8 mouse cellular contexts compared by ENCODE assay signal in genomic region chr7:88130488-88130849, GRCm38 (mm10).
A peak's percentile ranks its signal among the peaks of the same experiment; 100 is the strongest.
DNase-seq lines count a peak whose midpoint lies in the region; ATAC-seq and TF ChIP-seq lines count a peak whose summit lies in the region.

No protein-coding gene starts in this region.

- WGBS in neural tube, embryonic 11.5 days, result 33% methylated on average over 22 of the region's 22 CpGs
- WGBS in liver, embryonic 13.5 days (ENCODE audit: insufficient replicate concordance), result 24% methylated on average over 22 of the region's 22 CpGs
- 30% methylated on average over 22 of the region's 22 CpGs for WGBS in stomach, postnatal 0 days
- 31% methylated on average over 22 of the region's 22 CpGs for WGBS in lung, adult 2 months

- H3K4me3 ChIP-seq in neural tube, embryonic 11.5 days (ENCODE audit: low read depth, low read length), result peak overlapping the region; percentile 35
- 0 out of 2 replicates have a peak overlapping the region, but pooled peaks have one; percentile 8 for H3K4me3 ChIP-seq in liver, embryonic 13.5 days (replicated peaks)
- peak overlapping the region; percentile 25 for H3K4me3 ChIP-seq in stomach, postnatal 0 days (ENCODE audit: low read depth, low read length)
- no peak overlapping the region for H3K4me3 ChIP-seq in lung, adult 2 months (replicated peaks; ENCODE audit: extremely low read depth, low read depth, low read length)

- no peak for TF ChIP-seq CTCF in stomach, postnatal 0 days (IDR thresholded peaks at IDR 0.05; ENCODE audit: low read depth)
- no peak for TF ChIP-seq CTCF in lung, adult 2 months (IDR thresholded peaks at IDR 0.05; ENCODE audit: insufficient read depth, low read length)

- H3K27ac ChIP-seq in neural tube, embryonic 11.5 days (ENCODE audit: low read depth, low read length), result no peak overlapping the region
- H3K27ac ChIP-seq in liver, embryonic 13.5 days, result no peak overlapping the region
- H3K27ac ChIP-seq in stomach, postnatal 0 days (replicated peaks), result no peak overlapping the region

- DNase-seq in heart, adult 11 months, result peak; percentile 80
- no peak for DNase-seq in heart, postnatal 25 days (ENCODE audit: low spot score)
- DNase-seq in neural tube, embryonic 11.5 days (ENCODE audit: low spot score), result no peak
- DNase-seq in neural tube, embryonic 10.5 days (ENCODE audit: extremely low spot score, low spot score), result no peak
- no peak for DNase-seq in liver, embryonic 13.5 days
- DNase-seq in stomach, postnatal 0 days (ENCODE audit: low spot score), result no peak
- no peak for DNase-seq in right cerebral cortex, postnatal 10 days (ENCODE audit: low spot score in 2 of 2)
- no peak for DNase-seq in lung, adult 2 months

- no peaks in the 10 kb centered on the region for H3K9me3 ChIP-seq in neural tube, embryonic 11.5 days (ENCODE audit: control insufficient read depth, low read length)
- H3K9me3 ChIP-seq in liver, embryonic 13.5 days (replicated peaks), result no peaks in the 10 kb centered on the region
- H3K9me3 ChIP-seq in stomach, postnatal 0 days (ENCODE audit: control insufficient read depth, low read length), result no peaks in the 10 kb centered on the region

- TF ChIP-seq EP300 in stomach, postnatal 0 days (optimal IDR thresholded peaks at IDR 0.05), result no peak

- intact Hi-C loops in heart, postnatal 25 days (cut with DNase I), result no loop called here

- H3K9ac ChIP-seq in neural tube, embryonic 11.5 days (ENCODE audit: low read length), result peak overlapping the region; percentile 48
- no peak overlapping the region for H3K9ac ChIP-seq in liver, embryonic 13.5 days
- H3K9ac ChIP-seq in stomach, postnatal 0 days (ENCODE audit: low read length), result peak overlapping the region; percentile 27; the same call in 1 of the 2 replicates

- H3K4me1 ChIP-seq in neural tube, embryonic 11.5 days (ENCODE audit: control insufficient read depth, insufficient read depth, low read length), result no peaks in the 10 kb centered on the region
- H3K4me1 ChIP-seq in liver, embryonic 13.5 days (replicated peaks), result no peaks in the 10 kb centered on the region; the same call in 1 of the 2 replicates
- peaks cover 2% of the 10 kb centered on the region; the same call in 1 of the 2 replicates for H3K4me1 ChIP-seq in stomach, postnatal 0 days (replicated peaks; ENCODE audit: control insufficient read depth, insufficient read depth)
- H3K4me1 ChIP-seq in lung, adult 2 months (ENCODE audit: control insufficient read depth, insufficient read depth, low read length), result peaks cover 2% of the 10 kb centered on the region; the same call in 1 of the 2 replicates

- peak overlapping the region; percentile 62 for H3K4me2 ChIP-seq in neural tube, embryonic 11.5 days (ENCODE audit: low read depth)
- H3K4me2 ChIP-seq in liver, embryonic 13.5 days, result peak overlapping the region; percentile 42
- H3K4me2 ChIP-seq in stomach, postnatal 0 days (replicated peaks; ENCODE audit: low read depth), result peak overlapping the region; percentile 59

- no peak for ATAC-seq in neural tube, embryonic 11.5 days (ENCODE audit: insufficient read depth, low FRiP score, low TSS enrichment)
- ATAC-seq in liver, embryonic 13.5 days (ENCODE audit: low read depth), result no peak
- no peak for ATAC-seq in stomach, postnatal 0 days (ENCODE audit: low FRiP score, low TSS enrichment)

- H3K27me3 ChIP-seq in neural tube, embryonic 11.5 days (ENCODE audit: control insufficient read depth, insufficient read depth, low read length), result peaks cover 9% of the 10 kb centered on the region
- peaks cover 16% of the 10 kb centered on the region for H3K27me3 ChIP-seq in liver, embryonic 13.5 days
- no peaks in the 10 kb centered on the region; the same call in 1 of the 2 replicates for H3K27me3 ChIP-seq in stomach, postnatal 0 days (ENCODE audit: control insufficient read depth, insufficient read depth, low read length)

- no peaks in the 10 kb centered on the region for H3K36me3 ChIP-seq in neural tube, embryonic 11.5 days (ENCODE audit: control insufficient read depth, insufficient read depth, low read length)
- H3K36me3 ChIP-seq in liver, embryonic 13.5 days, result no peaks in the 10 kb centered on the region
- H3K36me3 ChIP-seq in stomach, postnatal 0 days (ENCODE audit: control insufficient read depth, insufficient read depth, low read length), result no peaks in the 10 kb centered on the region

- TF ChIP-seq POLR2A in lung, adult 2 months (IDR thresholded peaks at IDR 0.05; ENCODE audit: borderline replicate concordance, extremely low read depth, low read depth, low read length), result no peak
